Mouse (Mus musculus) testis, postnatal 14 days (tissue): Measurements from ENCODE around the gene Chd1.
"Not testable (repeated sequence)": the region's sequence is repeated elsewhere in the genome, so short reads cannot be mapped to it uniquely, and the experiment has no call there.

Experiments
- DNase-seq: peaks from one replicate; pipeline ENCODE4 v3.0.0; 2021; ENCODE audit warnings: low spot score

Gene Chd1

GRCm38 (mm10) chr17:15737346-15737917 is 32.7 kb downstream of the Chd1 start:
- no peak for DNase-seq

DNA sequence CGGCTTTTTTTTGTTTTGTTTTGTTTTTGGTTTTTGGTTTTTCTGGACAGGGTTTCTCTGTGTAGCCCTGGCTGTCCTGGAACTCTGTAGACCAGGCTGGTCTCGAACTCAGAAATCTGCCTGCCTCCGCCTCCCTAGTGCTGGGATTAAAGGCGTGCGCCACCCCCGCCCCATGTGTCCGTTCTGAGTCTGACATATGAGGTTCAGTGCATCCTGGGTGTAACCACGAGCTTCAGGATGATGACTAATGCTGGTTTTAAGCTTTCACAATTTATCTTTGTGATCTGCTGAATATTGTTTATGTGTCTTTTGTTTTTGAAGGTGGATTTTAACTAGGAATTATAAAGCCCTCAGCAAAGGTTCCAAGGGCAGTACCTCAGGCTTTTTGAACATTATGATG is 37.1 kb downstream of the Chd1 start:
- no peak for DNase-seq

DNA sequence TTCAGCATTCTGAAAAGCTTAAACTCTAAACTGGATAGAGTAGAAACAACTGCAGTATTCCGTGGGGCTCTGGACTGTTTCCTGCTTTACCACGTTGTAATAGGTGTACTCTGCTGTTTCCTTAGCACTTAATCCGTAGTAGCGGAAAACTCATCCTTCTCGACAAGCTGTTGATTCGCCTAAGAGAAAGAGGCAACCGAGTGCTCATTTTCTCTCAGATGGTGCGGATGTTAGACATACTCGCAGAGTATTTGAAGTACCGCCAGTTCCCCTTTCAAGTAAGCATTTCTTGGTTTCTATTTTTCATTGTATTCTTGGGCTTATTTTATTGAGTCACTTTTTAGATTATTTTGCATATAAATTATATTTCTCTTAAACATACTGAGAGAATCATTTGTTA is 38.2 kb downstream of the Chd1 start:
- no peak for DNase-seq

- DNase-seq, result no peak
Measured at GRCm38 (mm10) chr17:15743379-15743778, 38.6 kb downstream of the Chd1 start.

DNA sequence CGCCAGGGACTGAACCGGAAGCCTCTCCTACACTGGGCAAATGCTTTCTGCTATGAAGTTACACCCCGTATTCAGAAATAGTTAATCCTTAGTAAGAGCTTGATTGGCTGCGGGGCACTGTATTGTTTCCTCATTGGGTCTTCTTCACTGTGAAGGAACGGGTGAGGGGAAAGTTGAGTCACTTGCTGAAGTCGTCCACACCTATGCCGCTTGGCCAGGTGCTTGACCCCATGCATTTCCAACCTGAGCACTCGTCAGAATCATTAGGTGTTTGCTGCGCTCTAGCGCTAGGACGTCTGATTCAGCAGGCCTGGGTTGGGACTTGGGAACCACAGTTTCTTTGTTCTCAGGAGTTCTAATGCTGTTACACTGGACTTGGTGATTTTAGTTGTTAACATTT is 41.9 kb downstream of the Chd1 start:
- DNase-seq, result no peak

- DNase-seq, result no peak
Measured at GRCm38 (mm10) chr17:15748022-15748421, 43.3 kb downstream of the Chd1 start.

GRCm38 (mm10) chr17:15751264-15751663 is 46.5 kb downstream of the Chd1 start:
- DNase-seq, result not testable (repeated sequence)

DNA sequence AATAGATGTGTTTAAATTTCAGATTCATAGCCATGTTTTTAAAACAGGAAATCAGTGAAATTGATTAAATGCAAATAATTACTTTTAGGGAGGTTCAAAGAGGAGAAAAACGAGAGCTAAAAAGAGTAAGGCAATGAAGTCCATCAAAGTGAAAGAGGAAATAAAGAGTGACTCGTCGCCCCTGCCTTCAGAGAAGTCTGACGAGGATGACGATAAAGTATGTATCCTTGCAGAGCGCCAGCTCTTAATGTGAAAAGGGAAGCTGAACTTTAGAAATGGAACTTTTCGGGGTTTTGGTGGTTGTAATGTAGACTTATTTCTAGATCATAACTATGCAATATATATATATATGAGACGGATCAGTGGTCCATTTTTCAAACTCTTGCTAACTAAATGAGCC is 56.4 kb downstream of the Chd1 start:
- no peak for DNase-seq

DNA sequence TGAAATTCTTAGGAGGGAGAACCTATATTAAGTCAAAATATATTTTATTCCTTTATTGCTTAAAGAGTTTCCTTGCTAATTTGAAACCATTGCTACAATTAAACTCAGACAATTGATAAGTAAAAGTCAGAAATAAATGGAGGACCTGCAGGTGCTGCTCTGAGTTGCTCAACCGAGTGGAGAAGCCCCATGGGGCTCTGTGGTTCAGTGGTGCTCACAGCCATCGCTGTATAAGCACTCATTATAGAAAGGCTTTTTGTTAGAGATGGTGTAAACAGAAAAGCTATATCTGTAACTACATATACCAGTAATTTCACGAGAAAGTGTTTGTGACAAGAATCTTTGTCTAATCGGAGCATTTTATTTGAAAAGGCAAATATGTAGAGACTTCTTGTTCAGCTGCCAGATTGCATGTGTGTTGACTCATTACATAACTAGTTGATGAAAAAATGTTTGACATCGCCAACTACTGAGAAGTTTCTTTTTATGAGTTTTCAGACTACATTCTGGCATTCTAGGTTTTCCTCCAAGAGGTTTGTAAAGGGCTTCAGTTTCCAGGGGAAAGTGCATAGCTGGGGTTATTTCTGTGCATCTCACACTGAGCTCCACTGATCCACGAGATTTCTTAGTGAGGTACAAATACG is 64.4 kb downstream of the Chd1 start:
- no peak for DNase-seq

DNA sequence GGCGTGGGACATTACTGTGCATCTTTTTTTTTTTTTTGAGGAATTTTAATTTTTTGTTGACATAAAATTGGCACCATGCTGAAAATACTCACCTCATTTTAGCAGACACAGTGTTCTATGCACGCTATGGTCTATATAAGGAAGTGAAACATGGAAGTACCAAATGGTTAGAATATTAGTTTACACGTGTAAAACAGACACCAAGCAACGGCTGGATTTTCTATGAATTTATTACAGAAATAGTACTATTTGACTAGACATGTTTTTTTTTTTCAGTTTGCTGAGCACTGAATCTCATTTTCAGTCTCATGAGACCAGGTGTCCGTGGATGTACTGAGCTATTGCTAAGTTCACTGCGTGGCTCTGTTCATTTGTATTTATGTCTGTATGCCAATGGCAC is 69.2 kb downstream of the Chd1 start:
- DNase-seq, result no peak

- DNase-seq, result no peak
Measured at GRCm38 (mm10) chr17:15774565-15775215, 69.9 kb downstream of the Chd1 start.

DNA sequence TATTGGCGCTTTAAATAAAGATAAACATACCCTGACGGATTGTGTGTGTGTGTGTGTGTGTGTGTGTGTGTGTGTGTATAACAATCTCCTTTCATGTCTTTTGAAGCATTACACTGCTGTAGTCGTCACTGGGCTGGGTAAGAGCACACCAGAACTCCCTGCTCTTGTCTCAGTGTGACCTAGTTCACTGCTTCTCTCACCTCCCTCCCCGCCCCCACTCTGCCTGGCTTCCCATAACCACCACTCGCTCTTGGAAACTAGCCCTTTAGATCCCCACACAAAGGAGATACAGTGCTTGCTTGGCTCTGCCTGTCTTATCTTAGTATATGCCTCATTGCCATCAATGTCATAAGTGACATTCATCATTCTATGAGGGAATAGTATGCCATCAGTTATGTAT is 71.6 kb downstream of the Chd1 start:
- DNase-seq, result no peak

DNA sequence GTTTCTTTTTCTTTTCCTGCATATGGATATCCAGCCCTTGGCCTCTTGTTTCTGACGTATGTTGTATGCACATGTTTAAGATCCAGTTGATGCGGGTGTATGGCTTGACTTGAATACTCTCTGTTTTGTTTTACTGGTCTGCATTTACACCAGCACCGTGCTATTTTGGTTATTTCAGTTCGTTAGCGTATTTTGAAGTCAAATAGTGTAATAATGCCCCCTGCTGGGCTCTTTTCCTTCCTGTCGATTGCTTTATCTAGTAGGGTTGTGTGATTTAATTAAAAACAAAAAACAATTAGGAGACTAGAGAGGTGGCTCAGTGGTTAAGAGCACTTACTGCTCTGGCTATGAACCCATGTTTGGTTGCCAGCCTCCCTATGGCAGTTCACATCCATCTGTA is 73.2 kb downstream of the Chd1 start:
- DNase-seq, result no peak

GRCm38 (mm10) chr17:15787036-15787435 is 82.3 kb downstream of the Chd1 start:
- peak; percentile 27 for DNase-seq

- no peak for DNase-seq
Measured at GRCm38 (mm10) chr17:15790716-15791115, 85.9 kb downstream of the Chd1 start.

GRCm38 (mm10) chr17:15799195-15799793 is 94.5 kb downstream of the Chd1 start:
- DNase-seq, result no peak

DNA sequence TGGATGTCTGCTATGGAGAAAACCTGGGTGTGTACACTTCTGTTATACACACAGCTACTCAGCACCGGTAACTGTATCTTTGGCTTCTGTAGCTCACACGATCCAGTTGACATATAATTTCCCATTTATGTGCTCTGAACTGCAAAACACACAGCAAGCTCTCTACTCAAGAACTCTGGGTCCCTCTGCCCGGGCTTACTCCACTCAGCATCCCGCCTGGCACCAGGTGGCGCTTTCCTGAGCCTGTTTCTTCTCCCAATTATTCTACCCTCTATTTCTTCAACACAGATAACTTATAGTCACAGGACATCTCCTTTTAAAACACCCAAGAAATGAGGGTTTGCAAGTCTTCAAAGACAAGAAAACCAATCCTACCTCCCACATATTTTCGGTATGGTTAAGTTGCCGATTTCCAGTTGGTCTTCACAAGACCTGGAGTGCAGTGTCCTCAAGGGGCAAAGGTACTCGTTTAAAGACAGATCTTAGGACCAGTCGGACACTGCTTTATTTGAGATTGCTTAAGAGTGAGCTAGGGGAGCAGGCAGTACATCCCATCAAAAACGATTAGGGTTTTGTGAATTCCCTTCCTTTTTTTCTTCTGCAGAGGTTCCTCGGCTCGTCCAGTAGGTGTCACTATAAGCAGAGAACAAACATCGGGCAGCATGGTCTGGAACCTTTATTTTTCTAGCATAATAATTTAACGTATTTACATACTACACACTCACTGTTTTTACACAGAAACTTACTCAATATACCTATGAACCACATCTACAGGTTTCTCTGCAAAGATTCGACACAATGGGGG is 99.4 kb downstream of the Chd1 start:
- DNase-seq, result no peak

DNA sequence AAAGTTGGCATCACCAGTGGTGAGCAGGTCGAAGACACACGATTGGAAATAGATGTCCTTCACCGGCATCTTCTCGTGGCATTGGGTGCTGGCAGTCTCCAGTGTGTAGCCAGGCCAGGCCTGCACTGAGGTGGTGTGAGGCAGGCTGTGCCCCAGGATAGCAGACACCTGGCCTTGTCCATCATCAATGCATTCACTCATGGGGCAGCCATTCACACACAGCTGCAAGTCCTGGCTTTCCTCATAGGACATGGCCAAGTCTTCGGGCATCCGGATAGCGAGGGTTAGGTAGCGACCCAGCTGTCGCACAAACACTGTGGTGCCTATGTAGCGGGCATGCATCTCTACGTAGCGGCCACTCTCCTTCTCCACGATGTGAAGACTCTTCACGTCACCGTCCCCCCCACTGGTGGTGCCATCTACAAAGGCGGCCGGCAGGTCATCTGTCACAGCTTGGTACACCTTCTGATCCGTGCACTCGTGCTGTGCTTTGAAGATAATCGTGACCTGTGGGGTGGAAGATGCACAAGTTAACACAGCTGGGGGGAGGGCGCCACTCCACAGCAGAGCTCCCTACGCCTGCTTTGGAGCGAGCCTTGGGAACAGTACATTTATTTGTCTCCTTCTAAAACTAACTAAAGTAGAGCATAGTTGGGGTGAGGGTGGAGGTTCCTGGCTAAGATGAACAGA is 102.7 kb downstream of the Chd1 start:
- DNase-seq, result no peak

DNA sequence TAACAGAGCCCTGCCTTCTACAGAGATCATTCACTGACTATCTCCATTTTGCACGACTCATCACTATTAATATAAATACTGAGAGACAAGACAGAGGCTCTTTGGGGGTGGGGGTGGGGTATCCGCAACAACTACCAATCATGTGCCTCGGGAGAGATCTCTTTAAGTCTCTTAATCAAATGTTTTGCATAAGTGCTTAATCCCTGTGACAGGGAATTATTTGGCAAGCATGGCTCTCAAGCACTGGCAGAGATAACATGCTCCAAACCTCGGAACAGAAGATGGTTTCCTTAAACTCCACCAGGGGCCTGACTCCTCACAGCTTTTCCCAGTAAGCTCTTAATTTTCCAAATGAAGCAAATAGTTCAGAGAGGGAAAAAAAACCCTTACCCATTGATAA is 103.2 kb downstream of the Chd1 start:
- DNase-seq, result no peak

GRCm38 (mm10) chr17:15808468-15809374 is 104.0 kb downstream of the Chd1 start:
- DNase-seq, result no peak

DNA sequence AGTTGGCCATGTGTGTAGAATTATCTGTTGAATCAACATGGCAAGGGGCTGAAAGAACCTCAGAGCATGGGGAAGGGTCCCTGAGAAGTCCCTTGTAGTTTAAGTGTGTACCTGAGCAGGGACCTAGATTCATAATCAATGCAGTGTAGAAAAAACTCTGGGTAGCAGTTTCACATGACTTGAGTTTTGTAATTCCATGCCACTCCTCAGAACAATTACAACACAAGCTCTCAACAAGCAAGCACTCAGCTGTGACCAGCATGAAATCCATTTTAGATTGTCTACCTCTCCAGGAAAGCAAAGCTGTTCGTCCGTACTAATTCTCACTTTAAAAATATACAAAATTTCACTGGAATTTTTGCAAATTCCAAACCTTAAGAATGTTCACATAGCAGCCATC is 105.2 kb downstream of the Chd1 start:
- no peak for DNase-seq
